Mouse (Mus musculus) megakaryocyte, embryonic 14.5 days (primary cell): ENCODE results near the gene Maz.

ENCODE experiments used
- FLI1 ChIP-seq: IDR thresholded peaks from 2 replicates; pipeline ENCODE4 v1.6.1; 2012; ENCODE audit warnings: low read length, inconsistent platforms, mixed read lengths
- GATA1 ChIP-seq: IDR thresholded peaks from 3 replicates; pipeline ENCODE4 v1.6.1; 2012; ENCODE audit warnings: mixed read lengths, low read length, inconsistent platforms, borderline replicate concordance

GRCm38 (mm10) chr7:126978841-126979240 lies 48.0 kb downstream of the Maz start:
- TF ChIP-seq GATA1 (no peak), FLI1 (no peak)
